Mouse (Mus musculus) adrenal gland (tissue): Measurements from ENCODE around the gene Gsdma3.
"Not testable (repeated sequence)": the region's sequence is repeated elsewhere in the genome, so short reads cannot be mapped to it uniquely, and the experiment has no call there.

ENCODE experiments used
- intact Hi-C: fragments of 180-260 bp; cut with DNase I; formaldehyde crosslinking; loops from one replicate; pipeline ENCODE4 v1.15.1; 2025

Gene Gsdma3

GRCm38 (mm10) chr11:98660517-98660916 is 34.4 kb downstream of the Gsdma3 start:
- intact Hi-C loops = no loop called here

DNA sequence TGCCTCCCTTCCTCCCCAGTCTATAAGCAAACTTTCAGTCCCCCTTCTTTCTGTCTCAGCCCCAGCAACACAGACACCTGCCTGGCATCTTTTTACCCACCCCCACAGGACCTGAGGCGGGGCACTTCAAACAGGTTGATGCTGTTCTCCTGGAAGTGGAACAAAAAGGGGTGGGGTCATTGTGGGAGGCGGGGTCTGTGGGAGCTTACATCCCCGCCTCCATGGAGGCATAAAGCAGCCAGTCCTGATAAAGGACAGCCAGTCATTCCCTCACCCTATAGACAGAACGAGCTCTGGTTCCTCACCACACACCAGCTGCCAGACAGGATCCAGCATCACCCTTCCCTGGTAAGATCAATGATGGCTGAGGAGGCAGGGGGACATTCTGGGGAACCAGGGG is 37.9 kb downstream of the Gsdma3 start, which contains the start of gene Gsdma:
Gene Gsdma, plus strand, starts transcription at position 261 of the 400 bp plus-strand sequence.
- intact Hi-C loops = no loop called here

DNA sequence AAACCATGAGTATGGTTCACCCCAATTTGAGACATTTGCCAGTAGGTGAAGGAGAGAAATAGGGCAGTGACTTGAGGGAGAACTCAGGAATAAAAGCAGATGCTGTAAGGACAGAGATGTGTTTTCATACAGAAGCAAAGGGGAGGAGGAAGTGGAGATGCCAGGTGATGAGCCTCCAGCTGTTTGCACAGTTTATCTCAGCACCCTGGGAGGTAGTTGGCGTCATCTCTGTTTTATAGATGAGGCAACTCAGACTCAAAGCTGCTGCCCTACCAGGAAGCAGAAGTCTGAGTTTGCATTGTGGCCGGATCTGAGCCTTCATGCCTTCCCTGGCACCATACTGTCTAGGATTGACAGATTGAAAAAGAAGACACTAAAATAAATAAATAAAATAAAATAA is 42.8 kb downstream of the Gsdma3 start:
- intact Hi-C loops = no loop called here

DNA sequence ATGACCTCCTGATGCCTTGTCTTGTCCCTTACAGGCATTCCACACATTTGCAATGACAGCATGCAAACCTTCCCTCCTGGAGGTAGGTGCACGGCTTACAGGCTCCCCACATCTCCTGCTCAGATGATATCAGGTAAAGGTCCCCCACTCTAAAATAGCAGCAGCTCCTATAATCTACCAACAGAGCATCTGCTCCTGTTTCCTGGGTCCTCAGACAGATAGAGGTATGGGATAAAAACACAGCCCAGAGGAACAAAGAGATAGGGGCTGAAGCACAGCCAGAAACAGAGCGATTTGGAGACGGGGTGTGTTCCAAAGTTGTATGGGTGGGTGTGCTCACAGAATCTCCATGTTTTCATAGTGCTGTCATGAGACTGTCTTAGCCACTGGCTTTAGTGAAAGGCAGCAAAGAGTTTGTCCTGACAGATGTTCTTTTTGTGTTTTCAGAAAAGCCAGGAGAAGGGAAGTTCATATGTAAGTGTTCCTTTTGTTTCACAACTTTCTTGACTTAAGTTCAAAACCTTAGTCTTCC is 45.2 kb downstream of the Gsdma3 start:
- intact Hi-C loops = no loop called here

GRCm38 (mm10) chr11:98671857-98672256 is 45.7 kb downstream of the Gsdma3 start:
- intact Hi-C loops = no loop called here

DNA sequence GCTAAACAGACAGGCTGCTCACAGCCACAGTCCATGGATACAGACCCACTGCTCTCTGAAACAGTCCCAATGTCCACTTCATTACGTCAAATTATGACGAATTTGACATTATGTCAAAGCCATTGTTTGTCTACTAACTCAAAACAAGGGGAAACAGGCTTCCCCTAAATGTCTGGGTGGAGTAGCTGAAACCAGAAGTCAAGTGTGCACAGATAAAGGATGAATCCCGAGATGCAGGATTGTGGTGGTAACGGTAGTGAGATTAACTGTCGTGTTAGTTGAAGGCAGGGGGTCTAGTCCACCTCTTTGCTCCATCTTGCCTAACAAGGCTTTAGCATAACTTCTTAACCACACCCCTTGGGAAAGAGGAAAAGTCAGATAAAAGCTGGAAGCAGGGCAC is 46.3 kb downstream of the Gsdma3 start:
- intact Hi-C loops = no loop called here

GRCm38 (mm10) chr11:98673136-98673535 is 47.0 kb downstream of the Gsdma3 start:
- intact Hi-C loops = not testable (repeated sequence)

GRCm38 (mm10) chr11:98675829-98676363 is 49.7 kb downstream of the Gsdma3 start:
- intact Hi-C loops = no loop called here

DNA sequence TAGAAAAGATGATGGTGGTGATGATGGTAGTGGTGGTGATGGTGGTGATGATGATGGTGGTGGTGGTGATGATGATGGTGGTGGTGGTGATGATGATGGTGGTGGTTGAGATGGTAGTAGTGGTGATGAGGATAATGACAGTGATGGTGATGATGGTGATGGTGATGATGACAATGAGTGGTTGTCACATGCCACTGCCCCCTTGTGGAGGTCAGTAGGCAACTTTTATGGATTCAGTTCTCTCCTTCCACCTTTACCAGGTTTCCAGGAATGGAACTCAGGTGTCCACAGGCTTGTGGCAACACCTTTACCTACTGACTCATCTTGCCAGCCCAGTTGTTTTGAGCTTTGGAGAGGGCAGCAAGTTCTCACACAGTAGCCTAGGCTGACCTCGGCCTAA is 53.9 kb downstream of the Gsdma3 start:
- intact Hi-C loops = no loop called here

DNA sequence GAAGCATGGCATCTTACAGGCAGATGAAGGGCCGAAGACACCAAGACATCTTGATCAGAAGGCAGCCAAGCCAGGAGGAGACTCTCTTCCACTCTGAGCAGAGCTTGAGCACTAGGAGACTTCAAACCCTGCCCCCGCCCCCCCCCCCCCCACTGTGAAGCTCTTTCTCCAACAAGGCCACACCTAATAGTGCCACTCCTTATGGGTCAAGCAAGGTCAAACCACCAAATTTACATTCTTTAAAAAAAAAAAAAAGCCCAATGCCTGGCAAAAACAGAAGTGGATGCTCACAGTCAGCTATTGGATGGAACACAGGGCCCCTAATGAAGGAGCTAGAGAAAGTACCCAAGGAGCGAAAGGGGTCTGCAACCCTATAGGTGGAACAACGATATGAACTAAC is 54.4 kb downstream of the Gsdma3 start:
- intact Hi-C loops = not testable (repeated sequence)

DNA sequence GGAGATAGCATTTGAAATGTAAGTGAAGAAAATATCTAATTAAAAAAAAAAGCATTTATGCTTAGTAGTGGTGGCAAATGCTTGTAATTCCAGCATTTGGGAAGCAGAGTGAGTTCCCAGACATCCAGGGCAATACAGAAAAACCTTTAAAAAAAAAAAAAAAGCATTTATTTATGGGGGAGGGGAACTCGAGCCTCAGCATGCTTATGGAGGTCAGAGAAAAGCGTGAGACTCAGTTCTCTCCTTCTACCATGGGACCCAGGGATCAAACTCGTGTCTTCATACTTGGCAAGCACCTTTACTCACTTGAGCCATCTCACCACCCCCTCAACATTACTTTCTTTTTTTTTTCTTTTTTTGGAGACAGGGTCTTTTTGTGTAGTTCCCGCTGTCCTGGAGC is 55.0 kb downstream of the Gsdma3 start:
- intact Hi-C loops = no loop called here

GRCm38 (mm10) chr11:98681786-98682745 is 55.9 kb downstream of the Gsdma3 start, which contains the start of gene Psmd3:
Psmd3 (plus strand) TSS chr11:98682554.
- intact Hi-C loops = no loop called here

DNA sequence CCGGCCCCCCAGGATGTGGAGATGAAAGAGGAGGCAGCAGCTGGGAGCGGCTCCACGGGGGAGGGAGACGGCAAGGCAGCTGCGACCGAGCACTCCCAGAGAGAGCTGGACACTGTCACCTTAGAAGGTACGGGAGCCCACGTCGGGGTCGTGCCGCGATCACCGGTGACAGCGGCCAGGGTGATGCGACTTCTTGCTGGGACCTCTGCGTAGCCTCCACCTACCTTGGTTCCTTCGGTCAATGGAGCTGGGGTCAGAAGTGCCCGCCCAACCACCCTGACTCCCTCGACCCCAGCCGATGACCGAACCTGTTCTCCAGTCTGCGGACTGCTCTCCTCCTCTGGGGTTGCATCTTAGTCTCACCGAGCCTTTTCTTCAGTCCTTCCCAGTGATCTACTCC is 56.7 kb downstream of the Gsdma3 start:
- intact Hi-C loops = no loop called here

GRCm38 (mm10) chr11:98685642-98686041 is 59.5 kb downstream of the Gsdma3 start:
- intact Hi-C loops = no loop called here

GRCm38 (mm10) chr11:98686976-98687375 is 60.8 kb downstream of the Gsdma3 start:
- intact Hi-C loops = no loop called here
